Mouse (Mus musculus): ENCODE data around the gene Trim14.

- TF ChIP-seq CTCF (IDR thresholded peaks at IDR 0.05; ENCODE audit: low read depth) (no peak), EP300 (IDR thresholded peaks at IDR 0.05; ENCODE audit: low read depth) (no peak)
Observed at GRCm38 (mm10) chr4:46451758-46452480, 84.0 kb downstream of the Trim14 start.
